Mouse (Mus musculus): Measurements from ENCODE around the gene Myef2. TPM values are rescaled to one million over a fixed set of nuclear protein-coding genes. Genes with fewer than 3 reads are reported as not detected.
"Not testable (repeated sequence)": the region's sequence is repeated elsewhere in the genome, so short reads cannot be mapped to it uniquely, and the experiment has no call there.

The Myef2 gene
- total RNA-seq (2022): 1 to 10 TPM; 4.2 to 7.0 (median 5.4) TPM

GRCm38 (mm10) chr2:125123477-125123852 lies at the start of gene Myef2:
TSS of gene Myef2 (minus strand) at chr2:125123661.
- DNase-seq (ENCODE audit: low spot score): peak; percentile 64

GRCm38 (mm10) chr2:125162012-125162470 lies 38.6 kb upstream of the Myef2 start:
- no peak for DNase-seq (ENCODE audit: low spot score)

DNA sequence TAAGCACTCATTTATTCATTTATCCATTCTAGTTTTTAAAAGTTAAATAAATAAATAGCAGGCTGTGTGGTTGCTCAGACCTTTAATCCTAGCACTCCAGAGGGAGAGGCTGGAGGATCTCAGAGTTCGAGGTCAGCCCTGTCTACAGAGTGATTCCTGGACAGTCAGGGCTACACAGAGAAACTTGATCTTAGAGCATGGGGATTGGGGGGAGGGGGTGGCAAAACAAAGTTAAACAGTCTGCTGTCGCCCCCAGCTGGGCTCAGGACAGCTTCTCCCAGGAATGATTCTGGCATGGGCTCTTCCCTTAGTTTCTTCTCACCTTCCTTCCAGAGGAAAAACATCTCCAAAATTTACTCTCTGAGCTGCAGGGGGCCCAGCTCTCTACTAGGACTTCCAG lies 32.0 kb upstream of the Myef2 start:
- no peak for DNase-seq (ENCODE audit: low spot score)

DNA sequence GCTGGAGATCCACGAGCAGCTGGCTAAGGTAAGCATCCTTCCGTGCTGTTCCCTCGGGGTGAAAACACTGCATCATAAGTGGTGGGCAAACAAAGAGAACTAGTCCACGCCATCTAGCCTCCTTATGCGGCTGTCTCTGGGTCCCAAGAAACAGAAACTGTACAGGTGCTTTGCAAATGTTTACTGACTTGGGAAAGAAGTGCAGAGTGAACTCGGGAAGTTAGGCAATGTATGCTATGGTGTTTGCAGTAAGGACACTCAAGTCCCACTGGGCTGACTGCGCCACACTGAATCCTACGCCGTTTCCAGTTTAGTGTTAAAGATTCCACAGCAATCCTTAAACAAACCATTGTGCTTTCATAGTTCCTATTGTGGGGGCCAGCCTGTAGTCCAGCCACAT lies 30.8 kb upstream of the Myef2 start:
- DNase-seq (ENCODE audit: low spot score): no peak

DNA sequence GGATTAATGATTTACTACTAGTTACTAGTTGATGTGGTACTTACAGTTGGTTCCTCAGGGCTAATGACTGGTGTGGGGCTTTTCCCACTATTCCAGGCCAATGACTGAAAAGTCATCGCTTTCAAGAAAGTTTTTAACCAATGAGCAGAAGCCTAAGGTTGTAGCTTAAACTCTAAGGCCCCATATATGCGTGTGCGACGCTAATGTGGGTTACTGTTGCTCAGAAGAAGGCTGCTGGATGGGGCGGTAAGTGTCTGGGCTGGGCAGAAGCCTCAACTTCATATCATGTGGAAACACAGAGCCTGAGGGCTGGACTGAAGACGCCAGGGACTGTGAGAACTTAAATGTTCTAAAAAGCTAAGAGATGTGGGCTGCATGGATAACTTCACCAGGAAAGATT lies 28.9 kb upstream of the Myef2 start, which contains the start of gene Slc12a1:
TSS of gene Slc12a1 (plus strand) at position 118 of the 400 bp plus-strand sequence.
- DNase-seq (ENCODE audit: low spot score): no peak

GRCm38 (mm10) chr2:125142336-125142735 lies 18.9 kb upstream of the Myef2 start:
- DNase-seq (ENCODE audit: low spot score): no peak

DNA sequence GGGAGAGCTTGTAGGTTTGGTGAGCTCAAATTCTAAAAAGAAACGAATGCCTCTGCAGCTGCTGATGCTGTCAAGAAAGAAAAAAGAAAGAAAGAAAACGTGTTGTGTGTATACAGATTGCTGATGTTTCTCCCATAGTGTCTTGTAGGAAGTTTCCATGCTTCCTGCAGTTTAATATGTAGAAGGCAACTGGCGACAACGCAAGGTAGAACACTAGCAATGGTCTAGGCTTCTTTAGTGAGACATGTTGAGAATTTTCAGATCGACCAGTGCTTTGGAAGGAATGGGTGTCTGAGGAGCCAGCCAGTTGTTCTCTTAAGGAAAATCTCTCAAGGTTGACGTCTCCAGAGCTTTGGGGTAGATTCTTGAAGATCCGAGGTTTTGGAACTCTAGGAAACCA lies 13.4 kb upstream of the Myef2 start:
- no peak for DNase-seq (ENCODE audit: low spot score)

DNA sequence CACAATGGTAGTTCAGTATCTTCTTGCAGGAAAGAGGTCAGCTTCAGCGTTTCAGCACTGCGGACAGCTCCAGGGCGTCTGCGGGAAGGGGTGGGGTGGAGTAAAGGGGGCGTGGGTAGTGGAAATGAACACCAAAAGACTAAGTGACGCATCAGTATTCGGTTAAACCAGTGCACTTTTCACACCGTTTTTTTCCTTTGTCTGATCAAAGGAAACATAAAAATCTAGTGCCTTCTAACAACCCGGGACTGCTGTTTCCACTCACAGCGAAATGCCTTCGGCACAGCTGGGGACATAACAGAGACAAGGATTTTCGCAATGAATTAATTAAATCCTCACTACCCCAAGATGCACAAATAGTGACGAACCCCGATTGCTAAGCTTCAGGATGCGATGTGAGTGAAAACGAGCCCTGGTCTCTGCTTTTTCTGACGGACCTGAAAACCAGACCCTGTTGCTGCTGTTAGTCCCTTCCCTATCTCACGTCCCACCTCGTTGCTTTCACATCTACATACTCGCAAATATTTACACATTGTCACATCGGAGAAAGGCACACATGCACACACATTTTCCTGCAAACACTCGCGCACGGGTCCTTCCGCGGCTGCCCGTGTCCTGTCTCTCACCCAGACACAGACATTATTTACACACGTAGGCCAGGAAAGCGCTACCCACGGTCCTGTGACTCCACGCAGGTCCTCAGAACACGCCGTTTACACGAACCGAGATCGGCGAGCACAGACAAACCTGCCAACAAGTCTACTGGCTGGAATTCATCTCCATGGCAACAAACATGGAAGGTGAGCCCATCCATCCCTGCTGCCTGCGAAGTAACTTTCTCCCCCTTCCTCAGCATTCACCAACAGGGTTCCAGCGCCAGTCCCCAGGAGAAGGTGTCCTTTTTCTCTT lies 12.7 kb upstream of the Myef2 start, which contains the start of gene Ctxn2:
TSS of gene Ctxn2 (plus strand) at position 790 of the 909 bp plus-strand sequence.
- DNase-seq (ENCODE audit: low spot score): peak; percentile 47

DNA sequence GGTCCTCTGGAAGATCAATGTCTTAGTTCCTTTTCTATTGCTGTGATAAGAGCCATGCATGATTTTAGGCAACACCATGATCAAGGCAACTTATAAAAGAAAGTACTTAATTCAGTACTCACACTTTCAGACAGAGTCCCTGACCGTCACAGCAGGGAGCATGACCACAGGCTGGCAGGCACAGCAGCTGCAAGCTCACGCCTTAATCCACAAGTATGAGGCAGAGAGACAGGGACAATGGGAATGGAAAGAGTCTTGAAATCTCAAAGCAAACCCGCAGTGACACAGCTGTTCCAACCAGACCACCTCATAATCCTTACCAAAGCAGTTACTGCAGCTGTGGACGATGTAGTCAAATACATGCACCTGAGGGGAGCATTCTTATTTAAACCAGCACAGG lies 10.7 kb upstream of the Myef2 start:
- no peak for DNase-seq (ENCODE audit: low spot score)

- DNase-seq (ENCODE audit: low spot score): no peak
These were observed 3.3 kb upstream of the Myef2 start for GRCm38 (mm10) chr2:125126792-125127191.

DNA sequence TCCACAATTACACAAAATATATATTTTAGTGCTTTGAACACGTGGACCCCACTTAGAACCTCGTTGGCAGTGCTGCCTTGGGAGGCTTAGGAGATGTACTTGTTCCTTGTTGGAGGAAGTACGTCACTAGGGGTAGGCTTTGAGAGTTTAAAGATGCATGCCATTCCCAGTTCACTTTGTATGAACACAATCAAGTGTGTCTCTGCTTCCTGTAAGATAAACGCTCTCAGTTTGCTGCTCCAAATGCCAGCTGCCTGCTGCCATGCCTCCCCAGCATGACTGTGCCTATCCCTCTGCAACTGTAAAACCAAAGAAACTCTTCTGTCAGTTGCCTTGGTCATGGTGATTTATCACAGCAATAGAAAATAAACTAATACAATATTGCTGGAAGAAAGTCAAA lies 2.4 kb upstream of the Myef2 start:
- no peak for DNase-seq (ENCODE audit: low spot score)

GRCm38 (mm10) chr2:125122624-125123476 lies 611 bp downstream of the Myef2 start:
- peak; percentile 41 for DNase-seq (ENCODE audit: low spot score)

GRCm38 (mm10) chr2:125122288-125122623 lies 1.2 kb downstream of the Myef2 start:
- no peak for DNase-seq (ENCODE audit: low spot score)

DNA sequence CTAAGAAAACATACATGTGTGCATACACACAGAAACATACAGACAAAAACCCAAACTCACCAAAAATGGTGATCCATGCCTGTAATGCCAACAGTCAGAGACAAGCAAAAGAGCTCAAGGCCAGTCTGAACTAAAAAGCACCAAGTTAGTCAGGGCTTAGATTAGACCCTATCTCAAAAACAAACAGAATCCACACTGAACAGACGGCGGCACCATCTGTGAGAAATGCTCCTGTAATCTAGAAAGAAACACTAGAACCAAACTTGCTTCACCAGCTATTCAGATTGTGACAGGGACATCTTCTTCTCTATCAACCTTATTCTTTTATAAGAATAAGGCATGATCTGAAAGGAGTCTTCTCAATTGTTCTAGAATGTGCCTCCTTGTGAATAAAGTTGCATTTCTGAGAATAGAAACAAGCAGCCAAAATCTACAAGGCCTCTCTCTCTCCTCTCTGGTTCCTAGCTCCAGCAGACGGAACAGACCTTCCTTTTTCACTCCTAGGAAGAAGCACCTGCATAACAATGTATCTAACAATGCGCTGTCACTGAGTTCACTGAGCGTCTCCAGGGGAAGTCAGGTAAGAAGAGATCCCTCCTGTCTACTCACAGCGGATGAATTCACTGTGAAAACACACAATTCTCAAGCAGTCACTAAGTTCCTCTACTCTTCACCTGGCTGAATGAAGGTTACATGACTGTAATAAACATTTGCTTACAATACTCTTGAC lies 3.9 kb downstream of the Myef2 start:
- no peak for DNase-seq (ENCODE audit: low spot score)

DNA sequence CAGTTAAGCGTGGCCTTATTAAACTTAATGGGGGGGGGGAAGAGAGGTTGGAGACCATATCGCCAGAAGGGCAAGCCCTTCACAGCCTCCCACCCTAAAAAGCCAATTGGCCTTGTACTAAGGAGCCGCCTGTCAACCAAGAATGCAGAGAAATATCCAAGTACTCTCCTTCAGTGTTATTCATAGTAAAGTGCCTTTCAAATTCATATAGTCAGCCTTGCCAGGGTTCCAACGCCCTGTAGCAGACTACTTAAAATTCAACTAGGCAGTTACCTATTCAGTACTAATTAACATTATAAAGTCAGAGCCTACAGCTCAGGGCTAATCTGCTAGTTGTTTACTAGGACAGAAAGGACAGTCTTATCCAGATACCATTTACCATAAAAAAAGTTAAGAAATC lies 16.9 kb downstream of the Myef2 start:
- DNase-seq (ENCODE audit: low spot score): not testable (repeated sequence)

DNA sequence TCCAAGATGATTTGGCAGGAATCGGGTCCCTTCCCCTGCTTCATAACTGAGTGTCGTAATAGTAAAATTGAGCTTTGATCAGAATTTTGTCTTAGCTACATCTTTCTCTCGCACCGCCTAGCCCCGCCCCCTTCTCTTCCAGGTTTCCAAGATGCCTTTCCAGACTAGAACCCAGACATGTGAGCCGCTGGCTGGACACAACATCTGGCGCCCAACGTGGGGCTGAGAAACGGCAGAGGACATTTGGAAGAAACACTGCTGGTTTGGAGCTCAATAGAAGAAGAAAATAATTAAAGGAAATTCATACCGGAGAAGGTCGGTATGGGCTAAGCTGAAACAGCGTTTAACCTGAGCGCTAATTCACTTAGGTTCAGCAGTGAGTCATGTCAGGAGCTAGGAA lies 19.0 kb downstream of the Myef2 start:
- not testable (repeated sequence) for DNase-seq (ENCODE audit: low spot score)

DNA sequence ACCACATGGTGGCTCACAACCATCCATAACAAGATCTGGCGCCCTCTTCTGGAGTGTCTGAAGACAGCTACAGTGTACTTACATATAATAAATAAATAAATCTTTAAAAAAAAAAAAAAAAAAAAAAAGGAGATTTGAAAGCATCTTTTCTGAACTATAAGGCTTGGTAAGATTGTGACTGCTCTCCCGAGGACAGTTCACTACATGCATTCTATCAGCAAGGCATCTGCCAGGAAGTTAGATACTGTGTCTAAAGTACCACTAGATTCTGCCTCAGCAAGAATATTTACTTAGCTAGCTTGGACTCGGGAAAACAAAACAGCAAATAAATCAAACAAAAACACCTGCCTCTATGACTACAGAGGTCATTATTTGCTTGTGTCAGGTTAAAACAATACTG lies 31.3 kb downstream of the Myef2 start:
- DNase-seq (ENCODE audit: low spot score): not testable (repeated sequence)

GRCm38 (mm10) chr2:125088757-125089156 lies 34.7 kb downstream of the Myef2 start:
- no peak for DNase-seq (ENCODE audit: low spot score)

DNA sequence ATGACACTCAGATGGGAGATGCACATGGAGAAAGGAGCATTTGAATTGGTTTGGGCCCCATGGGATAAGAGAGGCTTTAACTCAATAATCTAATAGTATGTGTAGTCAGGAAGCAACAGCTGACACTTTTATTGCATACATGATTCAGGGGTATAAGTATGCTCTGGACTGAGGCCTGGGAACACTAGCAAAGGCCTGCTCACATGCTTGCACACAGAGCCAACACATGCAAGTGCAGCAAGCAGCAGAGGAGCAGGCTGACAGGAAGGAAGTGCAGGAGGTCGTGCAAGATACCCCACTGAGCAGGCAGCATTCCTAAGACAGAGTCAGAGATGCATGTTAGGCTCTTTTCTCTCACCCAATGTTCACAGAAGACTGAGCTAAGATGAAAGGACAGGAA lies 39.6 kb downstream of the Myef2 start:
- DNase-seq (ENCODE audit: low spot score): no peak

DNA sequence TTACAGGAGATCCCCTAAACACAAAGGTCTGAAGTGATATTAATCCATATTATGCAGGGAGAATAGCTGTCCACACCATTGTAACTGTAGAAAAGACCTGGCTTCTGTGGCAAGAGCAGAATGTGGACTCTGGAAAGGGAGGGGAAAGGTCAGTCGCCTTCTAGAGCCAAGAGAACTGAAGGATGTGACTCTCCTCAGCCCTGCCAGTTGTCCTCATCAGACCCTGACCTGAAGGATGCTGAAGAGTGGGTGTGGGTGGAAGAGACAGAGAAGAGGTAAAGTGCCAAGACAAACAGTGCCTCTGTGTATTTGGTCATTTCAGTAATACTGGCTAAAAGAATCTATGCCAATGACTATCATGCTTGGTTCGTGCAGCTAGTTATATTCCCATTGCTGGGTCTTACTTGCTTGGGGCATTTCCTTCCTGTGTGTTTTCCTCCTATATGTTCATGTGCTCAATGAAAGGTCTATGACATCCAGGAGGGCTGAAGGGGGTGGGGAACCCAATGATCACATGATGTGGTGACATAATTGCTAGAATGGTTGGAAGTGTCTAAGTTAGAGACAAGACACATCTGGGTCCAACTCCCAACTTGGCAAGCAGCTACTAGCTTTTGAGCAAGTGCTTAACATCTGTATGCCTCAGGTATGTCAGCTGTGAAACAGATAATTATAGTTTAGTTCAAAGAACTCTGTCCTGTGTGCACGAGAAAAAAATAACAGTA lies 50.2 kb downstream of the Myef2 start:
- DNase-seq (ENCODE audit: low spot score): peak; percentile 31

GRCm38 (mm10) chr2:125068696-125069095 lies 54.8 kb downstream of the Myef2 start:
- DNase-seq (ENCODE audit: low spot score): no peak
